8 mouse cellular contexts compared by ENCODE assay signal in genomic region chr11:20200713-20201575, GRCm38 (mm10). TPM values are rescaled to one million over a fixed set of nuclear protein-coding genes. Genes with fewer than 3 reads are reported as not detected.
DNase-seq lines count a peak whose midpoint lies in the region; ATAC-seq and TF ChIP-seq lines count a peak whose summit lies in the region.

TSS of gene Rab1a (plus strand) at chr11:20201432.

- H3K9me3 ChIP-seq in CH12.LX (replicated peaks; ENCODE audit: low read length): no peaks in the 10 kb centered on the region
- H3K9me3 ChIP-seq in forebrain, embryonic 11.5 days (ENCODE audit: control insufficient read depth, low read length): no peaks in the 10 kb centered on the region
- no peaks in the 10 kb centered on the region for H3K9me3 ChIP-seq in heart, embryonic 16.5 days (replicated peaks; ENCODE audit: control insufficient read depth, low read length)
- no peaks in the 10 kb centered on the region for H3K9me3 ChIP-seq in liver, embryonic 15.5 days (replicated peaks)
- no peaks in the 10 kb centered on the region for H3K9me3 ChIP-seq in neural tube, embryonic 12.5 days

- no peaks in the 10 kb centered on the region for H3K27me3 ChIP-seq in CH12.LX (replicated peaks)
- no peaks in the 10 kb centered on the region for H3K27me3 ChIP-seq in forebrain, embryonic 11.5 days (ENCODE audit: control insufficient read depth, insufficient read depth, low read length)
- H3K27me3 ChIP-seq in heart, embryonic 16.5 days (ENCODE audit: control insufficient read depth, insufficient read depth, low read length): no peaks in the 10 kb centered on the region
- no peaks in the 10 kb centered on the region for H3K27me3 ChIP-seq in liver, embryonic 15.5 days
- no peaks in the 10 kb centered on the region for H3K27me3 ChIP-seq in neural tube, embryonic 12.5 days (replicated peaks)

- dilution Hi-C loops in CH12.LX (cut with MboI; ENCODE audit: extremely low pct_ligation_motif_present, extremely low pct_unique_long_range_greater_than_20kb, low sequenced_read_pairs): no loop called here

- TF ChIP-seq RAD21 in CH12.LX (IDR thresholded peaks at IDR 0.05; ENCODE audit: low read depth, low read length): peak; percentile 2; the same call in 1 of the 2 replicates

- peak within 1 kb of the TSS; percentile 100 for H3K4me2 ChIP-seq in CH12.LX (ENCODE audit: insufficient read depth, low read depth, poor library complexity, severe bottlenecking)
- H3K4me2 ChIP-seq in forebrain, embryonic 11.5 days (ENCODE audit: low read depth, low read length, severe bottlenecking): peak within 1 kb of the TSS; percentile 66
- peak within 1 kb of the TSS; percentile 85 for H3K4me2 ChIP-seq in heart, embryonic 16.5 days (ENCODE audit: low read depth, low read length)
- H3K4me2 ChIP-seq in liver, embryonic 15.5 days: peak within 1 kb of the TSS; percentile 83
- peak within 1 kb of the TSS; percentile 75 for H3K4me2 ChIP-seq in neural tube, embryonic 12.5 days (replicated peaks)

- TF ChIP-seq EP300 in CH12.LX (IDR thresholded peaks at IDR 0.05; ENCODE audit: low read length): peak; percentile 49; the same call in 1 of the 2 replicates

- H3K79me2 ChIP-seq in CH12.LX (replicated peaks; ENCODE audit: control insufficient read depth, extremely low read depth, insufficient read depth, poor library complexity, severe bottlenecking): peaks cover 46% of the 10 kb centered on the region

- in situ Hi-C loops in CH12.LX (cut with MboI; ENCODE audit: low pct_ligation_motif_present, low pct_unique_long_range_greater_than_20kb, low sequenced_read_pairs): no loop called here

- under 1% methylated on average over 54 of the region's 54 CpGs for WGBS in forebrain, embryonic 11.5 days
- WGBS in heart, embryonic 16.5 days: under 1% methylated on average over 51 of the region's 54 CpGs
- under 1% methylated on average over 54 of the region's 54 CpGs for WGBS in liver, embryonic 15.5 days (ENCODE audit: insufficient replicate concordance)
- under 1% methylated on average over 54 of the region's 54 CpGs for WGBS in neural tube, embryonic 12.5 days

- peak; percentile 93 for TF ChIP-seq POLR2A in CH12.LX (IDR thresholded peaks at IDR 0.05; ENCODE audit: low read depth, low read length)

- DNase-seq in CH12.LX (ENCODE audit: extremely low read depth): peak; percentile 100
- peak; percentile 100 for DNase-seq in c-Kit-positive CD71-positive TER-119-negative erythroid progenitor cells, embryonic 14.5 days (ENCODE audit: low read depth)
- peak; percentile 100 for DNase-seq in forebrain, embryonic 11.5 days (ENCODE audit: low spot score)
- peak; percentile 100 for DNase-seq in kidney, postnatal 36 days
- peak; percentile 99 for DNase-seq in telencephalon, adult 2 months (ENCODE audit: low read depth, low spot score)

- H3K4me3 ChIP-seq in CH12.LX (replicated peaks in 1 of 3; ENCODE audit: low read depth in 2 of 3, low read length in 2 of 3, poor library complexity in 1 of 3): peak within 1 kb of the TSS; percentile 82 to 94 (median 83)
- peak within 1 kb of the TSS; percentile 86 for H3K4me3 ChIP-seq in forebrain, embryonic 11.5 days (ENCODE audit: low read depth, low read length)
- peak within 1 kb of the TSS; percentile 84 for H3K4me3 ChIP-seq in heart, embryonic 16.5 days (ENCODE audit: low read length)
- peak within 1 kb of the TSS; percentile 100 for H3K4me3 ChIP-seq in liver, embryonic 15.5 days (replicated peaks)
- H3K4me3 ChIP-seq in neural tube, embryonic 12.5 days: peak within 1 kb of the TSS; percentile 96

- H3K4me1 ChIP-seq in CH12.LX (ENCODE audit: control insufficient read depth in 1 of 2, insufficient read depth in 2 of 2): peaks cover 4 to 33% of the 10 kb centered on the region in 2 experiments
- peaks cover 2% of the 10 kb centered on the region for H3K4me1 ChIP-seq in forebrain, embryonic 11.5 days (replicated peaks; ENCODE audit: control insufficient read depth, insufficient read depth, low read length)
- H3K4me1 ChIP-seq in heart, embryonic 16.5 days (ENCODE audit: control insufficient read depth, insufficient read depth, low read length): peaks cover 34% of the 10 kb centered on the region
- peaks cover 38% of the 10 kb centered on the region for H3K4me1 ChIP-seq in liver, embryonic 15.5 days (replicated peaks)
- peaks cover 19% of the 10 kb centered on the region for H3K4me1 ChIP-seq in neural tube, embryonic 12.5 days

- peaks cover 0 to 21% of the 10 kb centered on the region in 2 experiments for H3K36me3 ChIP-seq in CH12.LX (replicated peaks in 1 of 2; ENCODE audit: control insufficient read depth in 1 of 2, insufficient read depth in 1 of 2, low read length in 1 of 2)
- H3K36me3 ChIP-seq in forebrain, embryonic 11.5 days (ENCODE audit: control insufficient read depth, insufficient read depth, low read length): no peaks in the 10 kb centered on the region
- no peaks in the 10 kb centered on the region for H3K36me3 ChIP-seq in heart, embryonic 16.5 days (ENCODE audit: control insufficient read depth, insufficient read depth)
- no peaks in the 10 kb centered on the region for H3K36me3 ChIP-seq in liver, embryonic 15.5 days (replicated peaks)
- H3K36me3 ChIP-seq in neural tube, embryonic 12.5 days: no peaks in the 10 kb centered on the region

- H3K27ac ChIP-seq in CH12.LX (ENCODE audit: insufficient read depth, low read depth): peak within 1 kb of the TSS; percentile 61
- H3K27ac ChIP-seq in forebrain, embryonic 11.5 days (ENCODE audit: low read depth, low read length): peak within 1 kb of the TSS; percentile 92
- peak within 1 kb of the TSS; percentile 98 for H3K27ac ChIP-seq in heart, embryonic 16.5 days (ENCODE audit: low read length)
- peak within 1 kb of the TSS; percentile 92 for H3K27ac ChIP-seq in liver, embryonic 15.5 days (replicated peaks)
- H3K27ac ChIP-seq in neural tube, embryonic 12.5 days: peak within 1 kb of the TSS; percentile 97

- TF ChIP-seq CTCF in CH12.LX (conservative IDR thresholded peaks at IDR 0.05 in 1 of 2, IDR thresholded peaks at IDR 0.05 in 1 of 2; ENCODE audit: low read depth in 2 of 2, low read length in 2 of 2): peak in 1 of 2 experiments; percentile 73; a peak in 2 of 4 replicates

- peak within 1 kb of the TSS; percentile 91 for H3K9ac ChIP-seq in CH12.LX (ENCODE audit: insufficient read depth, low read depth)
- H3K9ac ChIP-seq in forebrain, embryonic 11.5 days (ENCODE audit: low read length): peak within 1 kb of the TSS; percentile 92
- peak within 1 kb of the TSS; percentile 98 for H3K9ac ChIP-seq in heart, embryonic 16.5 days (ENCODE audit: low read length)
- peak within 1 kb of the TSS; percentile 99 for H3K9ac ChIP-seq in liver, embryonic 15.5 days
- peak within 1 kb of the TSS; percentile 97 for H3K9ac ChIP-seq in neural tube, embryonic 12.5 days

- ATAC-seq in forebrain, embryonic 11.5 days (replicated peaks; ENCODE audit: low FRiP score): peak; percentile 98
- peak; percentile 97 for ATAC-seq in heart, embryonic 16.5 days (replicated peaks; ENCODE audit: extremely low read depth, insufficient read depth, low FRiP score)
- peak; percentile 96 for ATAC-seq in liver, embryonic 15.5 days (ENCODE audit: insufficient read depth)
- ATAC-seq in neural tube, embryonic 12.5 days (ENCODE audit: low FRiP score, low read depth): peak; percentile 99

TF ChIP-seq in CH12.LX, 34 proteins besides CTCF, POLR2A, EP300 and RAD21 (continues in another document):
- TF ChIP-seq GABPA (IDR thresholded peaks at IDR 0.05; ENCODE audit: insufficient replicate concordance, low read depth, low read length) (peak; percentile 90; the same call in 1 of the 2 replicates), ZNF384 (IDR thresholded peaks at IDR 0.05; ENCODE audit: low read depth, low read length) (peak; percentile 82), USF2 (conservative IDR thresholded peaks at IDR 0.05; ENCODE audit: low read depth, low read length) (no peak), CHD2 (IDR thresholded peaks at IDR 0.05; ENCODE audit: low read length) (peak; percentile 90), MYC (IDR thresholded peaks at IDR 0.05; ENCODE audit: low read depth, low read length) (0 out of 2 replicates have a peak, but pooled peaks have one; percentile 42), ETS1 (conservative IDR thresholded peaks at IDR 0.05; ENCODE audit: low read depth, low read length) (peak; percentile 70), POLR2AphosphoS2 (IDR thresholded peaks at IDR 0.05; ENCODE audit: low read depth, low read length) (peak; percentile 81; the same call in 1 of the 2 replicates), JUND (conservative IDR thresholded peaks at IDR 0.05; ENCODE audit: low read depth, low read length) (0 out of 2 replicates have a peak, but pooled peaks have one; percentile 13), TCF12 (IDR thresholded peaks at IDR 0.05; ENCODE audit: low read depth, low read length) (peak; percentile 89), PAX5 (IDR thresholded peaks at IDR 0.05; ENCODE audit: low read length) (no peak), MAZ (IDR thresholded peaks at IDR 0.05; ENCODE audit: low read depth, low read length) (peak; percentile 100), SMC3 (IDR thresholded peaks at IDR 0.05; ENCODE audit: low read depth, low read length) (peak; percentile 36), MXI1 (IDR thresholded peaks at IDR 0.05; ENCODE audit: low read depth, low read length) (peak; percentile 70), CHD1 (IDR thresholded peaks at IDR 0.05; ENCODE audit: low read depth, low read length) (no peak), MEF2A (IDR thresholded peaks at IDR 0.05; ENCODE audit: borderline replicate concordance, low read depth, low read length) (peak; percentile 82), TBP (conservative IDR thresholded peaks at IDR 0.05; ENCODE audit: low read depth, low read length) (peak; percentile 86), MAX (IDR thresholded peaks at IDR 0.05; ENCODE audit: low read length) (peak; percentile 57), UBTF (IDR thresholded peaks at IDR 0.05; ENCODE audit: low read depth, low read length) (0 out of 2 replicates have a peak, but pooled peaks have one; percentile 12), SIN3A (IDR thresholded peaks at IDR 0.05; ENCODE audit: low read length) (peak; percentile 89), USF1 (IDR thresholded peaks at IDR 0.05; ENCODE audit: low read depth, low read length) (no peak), IRF4 (IDR thresholded peaks at IDR 0.05; ENCODE audit: low read depth, low read length) (peak; percentile 77), NRF1 (IDR thresholded peaks at IDR 0.05; ENCODE audit: low read depth, low read length) (peak; percentile 88), HCFC1 (IDR thresholded peaks at IDR 0.05; ENCODE audit: low read depth, low read length) (peak; percentile 96)

RNA-seq across cellular contexts. Expression of gene Rab1a, which starts in this region (rescaled TPM):
- 76.7 and 98.7 TPM in 2 replicates for total RNA-seq in CH12.LX (2012; rRNA removed)
- 135 and 143 TPM in 2 replicates for total RNA-seq in CH12.LX (2014; rRNA removed)
- 216 and 263 TPM in 2 replicates for polyA plus RNA-seq in CH12.LX (2012; ENCODE audit: insufficient read length, low read depth)
- 227 and 242 TPM in 2 replicates for polyA plus RNA-seq in forebrain, embryonic 11.5 days (2014; fragmentation: Nextera tagmentation; extraction: Ambion mirVana)
- polyA plus RNA-seq in heart, embryonic 16.5 days (2015; fragmentation: Nextera tagmentation; extraction: Ambion mirVana): 194 and 228 TPM in 2 replicates
- polyA plus RNA-seq in liver, embryonic 15.5 days (2015; fragmentation: Nextera tagmentation; extraction: Ambion mirVana): 80.4 and 96.4 TPM in 2 replicates
- 289 and 293 TPM in 2 replicates for polyA plus RNA-seq in neural tube, embryonic 12.5 days (2016; fragmentation: Nextera tagmentation; extraction: Ambion mirVana)

Comparison
In these comparisons a context has a peak if more than half of its experiments do, and no peak if none do; other contexts are left out.
1. Peak in every context shown above with its lines: DNase-seq, ATAC-seq, H3K4me3 ChIP-seq and H3K27ac ChIP-seq.